Mouse (Mus musculus) kidney, adult 2 months (tissue): Measurements from ENCODE around the gene Gnao1.

Source experiments
- CTCF ChIP-seq: fragments of 200-500 bp; conservative IDR thresholded peaks from 2 replicates; pipeline ENCODE4 v1.5.1; 2011; ENCODE audit warnings: low read depth, mild to moderate bottlenecking, control low read depth, low read length, moderate library complexity, mixed read lengths; ENCODE audit not compliant: insufficient read depth, insufficient read length
- POLR2A ChIP-seq: fragments of 200-500 bp; IDR thresholded peaks from one replicate; pipeline ENCODE4 v1.6.1; 2011; ENCODE audit warnings: low read depth, low read length, control low read depth

DNA sequence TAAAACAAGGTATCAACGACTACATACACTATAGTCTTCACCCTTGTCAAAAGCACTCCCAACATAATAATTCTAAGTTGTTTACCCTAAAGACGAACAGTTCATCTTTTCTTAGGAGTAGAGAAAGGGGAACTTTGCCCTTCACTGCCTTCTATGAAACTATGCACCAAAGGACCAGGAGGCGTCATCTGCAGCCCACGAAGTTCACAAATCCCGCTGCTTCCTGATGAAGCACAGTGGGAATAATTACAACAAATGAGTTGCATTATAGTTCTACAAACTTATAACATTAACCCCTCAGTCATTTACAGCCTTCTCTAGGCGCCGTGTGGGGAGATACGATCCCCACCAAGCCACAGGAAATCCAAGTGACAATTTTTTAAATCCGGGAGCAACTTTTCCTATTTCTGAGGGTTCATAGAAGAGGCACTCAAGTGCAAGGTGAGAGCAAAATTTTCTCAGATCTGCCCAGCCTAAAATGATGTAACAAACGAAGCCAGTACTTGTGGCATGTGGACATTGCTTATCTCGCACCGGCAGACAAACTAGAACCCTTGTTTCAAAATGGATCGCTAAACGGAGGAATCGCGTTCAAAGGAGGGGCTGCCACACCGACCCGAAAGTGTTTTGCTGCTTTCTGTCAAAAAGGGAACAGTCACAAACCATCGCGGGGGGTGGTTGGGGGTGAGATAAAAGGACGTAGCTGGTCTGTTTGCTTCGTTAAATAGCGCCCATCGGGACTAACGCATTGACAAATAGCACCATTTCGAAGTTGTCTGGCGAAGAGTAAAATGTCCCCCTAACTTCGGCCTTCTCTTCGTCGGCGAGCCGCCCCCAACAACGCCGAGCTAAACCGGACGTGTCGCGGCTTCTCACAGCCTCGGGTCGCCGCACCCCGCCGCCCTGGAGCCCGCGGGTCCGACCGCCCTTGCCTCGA is 201.6 kb downstream of the Gnao1 start:
- no peak for TF ChIP-seq CTCF
- TF ChIP-seq POLR2A: no peak
